Mouse (Mus musculus) E14TG2a.4 (cell line): Measurements from ENCODE around the gene Lama5.

Experiments
- H3K27me3 ChIP-seq: 2 replicates; pipeline ENCODE4 v1.6.1; 2014; ENCODE audit warnings: low read length, control low read depth; ENCODE audit not compliant: insufficient read depth
- H3K36me3 ChIP-seq: 2 replicates; pipeline ENCODE4 v1.6.1; 2014; ENCODE audit warnings: low read length, control low read depth; ENCODE audit not compliant: insufficient read depth
- H3K4me1 ChIP-seq: replicated peaks from 2 replicates; pipeline ENCODE4 v1.6.1; 2014; ENCODE audit warnings: low read depth, low read length, control low read depth
- H3K4me3 ChIP-seq: replicated peaks from 2 replicates; pipeline ENCODE4 v1.5.1; 2014; ENCODE audit warnings: mild to moderate bottlenecking, low read length
- H3K9me3 ChIP-seq: 2 replicates; pipeline ENCODE4 v1.6.1; 2014; ENCODE audit warnings: low read length, control low read depth
- CTCF ChIP-seq: conservative IDR thresholded peaks from 2 replicates; pipeline ENCODE4 v1.5.1; 2014; ENCODE audit warnings: low read length
- NANOG ChIP-seq: IDR thresholded peaks from 2 replicates; pipeline ENCODE4 v1.6.1; 2014; ENCODE audit warnings: borderline replicate concordance, low read length, mixed read lengths
- POU5F1 ChIP-seq: IDR thresholded peaks from 2 replicates; pipeline ENCODE4 v1.6.1; 2014; ENCODE audit warnings: low read length, borderline replicate concordance

Lama5 gene

GRCm38 (mm10) chr2:180233101-180233904 lies 7.6 kb upstream of the Lama5 start:
- Histone ChIP-seq H3K36me3 (no peaks in the 10 kb centered on the region; the same call in 1 of the 2 replicates), H3K4me1 (peaks cover 95% of the 10 kb centered on the region), H3K9me3 (no peaks in the 10 kb centered on the region), H3K4me3 (no peak overlapping the region), H3K27me3 (peaks cover 9% of the 10 kb centered on the region; the same call in 1 of the 2 replicates)
- TF ChIP-seq POU5F1 = no peak
- TF ChIP-seq NANOG = no peak
- TF ChIP-seq CTCF = no peak

- no peaks in the 10 kb centered on the region; the same call in 1 of the 2 replicates for H3K36me3 ChIP-seq
- TF ChIP-seq POU5F1 (no peak), CTCF (no peak), NANOG (no peak)
- peaks cover 88% of the 10 kb centered on the region for H3K4me1 ChIP-seq
- H3K4me3 ChIP-seq = peak overlapping the region; percentile 14; the same call in 1 of the 2 replicates
- peaks cover 13% of the 10 kb centered on the region; the same call in 1 of the 2 replicates for H3K27me3 ChIP-seq
- H3K9me3 ChIP-seq = no peaks in the 10 kb centered on the region
These were observed 4.8 kb upstream of the Lama5 start for GRCm38 (mm10) chr2:180230482-180230881.

DNA sequence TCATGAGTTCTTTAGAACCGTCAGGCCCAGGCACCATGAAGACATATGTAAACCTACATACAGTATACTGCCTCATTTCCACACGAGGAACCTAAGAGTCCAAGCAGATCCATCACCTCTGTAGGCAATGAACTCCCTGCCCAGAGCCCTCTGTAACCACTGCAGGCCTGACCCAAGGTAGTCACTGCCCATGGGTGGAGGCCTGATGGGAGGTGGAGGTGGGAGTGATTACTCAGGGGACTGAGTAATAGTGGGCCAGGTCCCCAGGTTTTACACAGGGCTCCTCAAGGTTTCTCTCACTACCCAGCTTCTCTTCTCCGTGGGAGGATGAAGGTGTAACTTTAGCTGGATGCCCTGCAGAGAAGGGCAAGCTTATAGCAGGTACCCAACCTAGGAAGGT lies 3.5 kb upstream of the Lama5 start:
- no peaks in the 10 kb centered on the region for H3K9me3 ChIP-seq
- 0 out of 2 replicates have a peak overlapping the region, but pooled peaks have one; percentile 96 for H3K4me3 ChIP-seq
- H3K27me3 ChIP-seq = peaks cover 13% of the 10 kb centered on the region; the same call in 1 of the 2 replicates
- no peak for TF ChIP-seq CTCF
- TF ChIP-seq NANOG = no peak
- no peak for TF ChIP-seq POU5F1
- H3K36me3 ChIP-seq = no peaks in the 10 kb centered on the region; the same call in 1 of the 2 replicates
- H3K4me1 ChIP-seq = peaks cover 83% of the 10 kb centered on the region

GRCm38 (mm10) chr2:180228592-180228991 lies 2.9 kb upstream of the Lama5 start:
- H3K9me3 ChIP-seq = no peaks in the 10 kb centered on the region
- H3K4me3 ChIP-seq = peak overlapping the region; percentile 96
- no peak for TF ChIP-seq NANOG
- no peak for TF ChIP-seq POU5F1
- TF ChIP-seq CTCF = no peak
- peaks cover 83% of the 10 kb centered on the region for H3K4me1 ChIP-seq
- H3K36me3 ChIP-seq = peaks cover 3% of the 10 kb centered on the region
- H3K27me3 ChIP-seq = peaks cover 13% of the 10 kb centered on the region; the same call in 1 of the 2 replicates

- Histone ChIP-seq H3K4me3 (peak overlapping the region; percentile 96), H3K9me3 (no peaks in the 10 kb centered on the region), H3K4me1 (peaks cover 83% of the 10 kb centered on the region), H3K36me3 (peaks cover 8% of the 10 kb centered on the region), H3K27me3 (peaks cover 13% of the 10 kb centered on the region; the same call in 1 of the 2 replicates)
- TF ChIP-seq NANOG (no peak), POU5F1 (no peak), CTCF (no peak)
These were observed 2.4 kb upstream of the Lama5 start for GRCm38 (mm10) chr2:180228060-180228458.

DNA sequence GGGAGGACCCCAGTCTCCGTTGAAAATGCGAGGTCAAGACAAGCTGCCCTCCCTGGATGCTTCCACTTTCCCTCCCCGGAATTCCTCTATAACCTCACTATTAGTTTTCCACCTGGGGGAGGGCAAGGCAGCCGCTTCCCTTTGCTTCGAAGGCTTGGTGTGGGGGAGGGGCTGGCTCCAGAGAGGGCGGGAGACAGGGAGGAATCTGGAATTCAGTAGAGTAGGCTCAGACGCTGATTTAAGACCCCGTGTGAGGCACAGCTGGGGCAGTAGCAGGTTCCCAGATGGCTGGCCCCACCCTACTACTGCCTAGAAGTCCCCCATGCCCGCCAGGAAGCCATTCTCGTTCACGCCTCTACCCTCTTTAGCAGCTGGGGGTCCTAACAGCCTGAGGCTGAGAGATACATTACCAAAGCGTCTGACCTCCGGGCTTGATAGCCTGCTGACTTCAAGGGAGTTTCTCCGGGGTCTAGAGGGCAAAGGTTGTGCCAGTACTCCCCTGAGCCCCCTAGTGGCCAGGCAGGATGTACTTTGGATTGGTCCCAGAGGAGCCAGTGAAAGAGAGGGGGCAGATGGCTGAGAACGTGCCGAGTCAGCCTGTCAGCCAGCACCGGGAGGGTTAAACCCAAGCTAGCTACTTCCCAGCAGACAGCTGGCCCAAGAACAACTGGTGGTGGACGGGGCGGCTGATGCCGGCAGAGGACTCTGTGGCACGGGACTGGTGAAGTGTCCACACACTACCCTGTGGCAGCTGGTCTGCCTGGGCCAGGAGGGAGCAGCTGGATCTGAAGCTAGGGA lies 1.8 kb upstream of the Lama5 start:
- H3K36me3 ChIP-seq = peaks cover 11% of the 10 kb centered on the region
- H3K4me1 ChIP-seq = peaks cover 83% of the 10 kb centered on the region
- peak overlapping the region; percentile 96 for H3K4me3 ChIP-seq
- TF ChIP-seq CTCF (peak; percentile 91), NANOG (peak; percentile 86), POU5F1 (no peak)
- peaks cover 13% of the 10 kb centered on the region; the same call in 1 of the 2 replicates for H3K27me3 ChIP-seq
- H3K9me3 ChIP-seq = no peaks in the 10 kb centered on the region

GRCm38 (mm10) chr2:180225044-180225761 lies 456 bp downstream of the Lama5 start:
- Histone ChIP-seq H3K36me3 (peaks cover 31% of the 10 kb centered on the region), H3K4me1 (peaks cover 88% of the 10 kb centered on the region), H3K9me3 (no peaks in the 10 kb centered on the region), H3K4me3 (peak overlapping the region; percentile 96), H3K27me3 (peaks cover 13% of the 10 kb centered on the region; the same call in 1 of the 2 replicates)
- TF ChIP-seq NANOG (no peak), CTCF (no peak), POU5F1 (no peak)

- H3K9me3 ChIP-seq = no peaks in the 10 kb centered on the region
- H3K4me1 ChIP-seq = peaks cover 88% of the 10 kb centered on the region
- H3K36me3 ChIP-seq = peaks cover 37% of the 10 kb centered on the region
- H3K4me3 ChIP-seq = peak overlapping the region; percentile 96
- H3K27me3 ChIP-seq = peaks cover 13% of the 10 kb centered on the region; the same call in 1 of the 2 replicates
- TF ChIP-seq POU5F1 (no peak), NANOG (no peak), CTCF (no peak)
These were observed 1.0 kb downstream of the Lama5 start for GRCm38 (mm10) chr2:180224647-180225043.
